Mouse (Mus musculus) adrenal gland (tissue): ENCODE results near the gene Phospho2.
"Not testable (repeated sequence)": the region's sequence is repeated elsewhere in the genome, so short reads cannot be mapped to it uniquely, and the experiment has no call there.

Experiments used
- intact Hi-C: fragments of 180-260 bp; cut with DNase I; formaldehyde crosslinking; loops from one replicate; pipeline ENCODE4 v1.15.1; 2025
- long read RNA-seq, 2 experiments: library from polyadenylated mRNA; unstranded; transcript quantifications; one replicate each; pipeline ENCODE4 v2.0.0; 2020; ENCODE audit warnings: borderline replicate concordance in 1 of 2; ENCODE audit not compliant: insufficient replicate concordance in 1 of 2

Phospho2 gene
- long read RNA-seq, experiment 1, transcript Phospho2-201 (4 exons, 2,260 nt): major isoform, 34 of 48 reads
- long read RNA-seq, experiment 1, partial matches to known transcripts: 3 of 48 reads
- long read RNA-seq, experiment 1, other reads (novel, unspliced or antisense): 1 of 48 reads
- long read RNA-seq, experiment 2, transcript Phospho2-201 (4 exons, 2,260 nt): major isoform, 23 of 35 reads
- long read RNA-seq, experiment 2, partial matches to known transcripts: 0 of 35 reads
- long read RNA-seq, experiment 2, other reads (novel, unspliced or antisense): 4 of 35 reads

DNA sequence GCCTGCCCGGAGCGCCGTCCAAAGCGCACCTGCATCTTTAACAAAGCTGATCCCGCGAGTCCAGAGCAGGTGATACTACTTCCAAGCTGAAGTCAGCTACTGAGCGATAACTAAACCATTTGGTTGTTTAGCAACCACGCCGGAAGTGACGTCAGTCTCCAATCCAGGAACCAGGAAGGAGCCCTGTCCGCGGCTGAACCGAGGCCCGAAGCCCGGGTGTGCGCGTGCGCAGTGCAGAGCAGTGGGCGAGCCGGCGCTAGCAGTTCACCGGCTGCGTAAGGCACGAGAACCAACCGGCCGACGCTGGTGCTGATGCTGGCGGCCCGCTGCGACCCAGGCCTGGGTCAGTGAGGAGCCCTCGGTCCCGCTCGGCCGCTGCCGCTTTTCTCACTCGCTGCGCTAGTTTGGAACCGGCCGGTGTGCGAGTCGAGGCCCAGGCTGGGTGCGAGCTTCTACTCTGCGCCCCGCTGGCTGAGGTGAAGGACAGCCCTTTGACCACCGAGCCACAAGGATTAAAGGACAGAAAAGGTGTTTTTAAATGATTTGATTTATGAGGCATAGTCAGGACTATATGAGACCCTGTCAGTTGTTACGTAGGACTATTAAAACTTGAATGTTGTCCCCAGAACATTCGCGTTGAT lies at the start of gene Phospho2, which contains the start of gene Ccdc173:
Phospho2 (plus strand) TSS at position 195 of the 641 bp plus-strand sequence.
Ccdc173 (minus strand) TSS at position 147 of the 641 bp plus-strand sequence.
- intact Hi-C loops: no loop called here

DNA sequence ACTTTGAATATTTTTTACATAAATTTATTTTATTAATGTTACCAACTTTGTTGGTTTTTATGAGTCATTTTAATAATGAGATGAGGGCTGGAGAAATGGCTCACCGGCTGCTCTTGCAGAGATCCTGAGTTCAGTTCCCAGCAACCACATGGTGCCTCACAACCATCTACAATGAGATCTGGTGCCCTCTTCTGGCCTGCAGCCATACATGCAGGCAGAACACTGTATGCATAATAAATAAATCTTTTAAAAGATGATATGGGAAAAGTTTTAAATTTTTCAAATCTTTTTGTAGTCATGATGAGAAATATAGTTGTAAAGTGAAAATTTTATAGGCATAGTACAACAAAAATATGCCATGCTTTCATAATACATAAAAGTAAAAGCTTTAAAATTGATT lies 44.3 kb upstream of the Phospho2 start:
- intact Hi-C loops: no loop called here

DNA sequence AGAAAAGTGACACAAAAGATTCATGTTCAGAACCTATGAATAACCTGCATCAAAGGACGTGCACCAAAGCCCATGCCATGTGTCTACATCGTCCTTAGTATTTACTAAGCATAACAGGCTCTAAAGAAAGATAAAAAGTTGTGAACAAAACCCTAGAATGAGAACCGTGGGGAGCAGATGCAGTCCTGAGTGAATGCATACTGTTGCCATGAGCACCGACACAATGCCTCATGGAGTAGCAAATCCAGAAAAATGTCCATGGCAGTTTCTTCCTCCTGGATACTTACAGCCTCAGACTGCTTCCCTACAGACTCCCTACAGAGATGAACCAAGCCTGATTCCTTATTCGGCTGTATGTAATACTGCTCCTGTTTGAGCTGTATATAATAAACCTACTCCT lies 28.4 kb upstream of the Phospho2 start:
- intact Hi-C loops: no loop called here

DNA sequence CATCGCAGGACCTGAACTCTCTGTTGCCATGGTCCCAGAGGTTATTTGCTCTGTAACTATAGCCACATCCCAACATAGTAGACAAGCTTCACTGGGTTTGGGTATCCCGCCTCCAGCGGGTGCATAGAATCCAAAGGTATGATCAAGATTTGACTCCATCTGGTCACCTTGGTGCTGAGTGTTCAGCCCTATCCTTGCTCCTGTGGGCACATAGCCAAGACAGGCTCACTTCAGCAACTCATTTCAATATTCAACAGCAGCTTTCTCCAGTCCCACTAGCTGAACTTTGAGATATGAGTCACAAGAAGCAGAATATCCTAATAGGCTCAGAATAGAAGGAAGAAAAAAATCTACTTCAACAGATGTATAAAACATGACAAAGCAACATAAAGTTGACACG lies 26.1 kb upstream of the Phospho2 start:
- intact Hi-C loops: no loop called here

DNA sequence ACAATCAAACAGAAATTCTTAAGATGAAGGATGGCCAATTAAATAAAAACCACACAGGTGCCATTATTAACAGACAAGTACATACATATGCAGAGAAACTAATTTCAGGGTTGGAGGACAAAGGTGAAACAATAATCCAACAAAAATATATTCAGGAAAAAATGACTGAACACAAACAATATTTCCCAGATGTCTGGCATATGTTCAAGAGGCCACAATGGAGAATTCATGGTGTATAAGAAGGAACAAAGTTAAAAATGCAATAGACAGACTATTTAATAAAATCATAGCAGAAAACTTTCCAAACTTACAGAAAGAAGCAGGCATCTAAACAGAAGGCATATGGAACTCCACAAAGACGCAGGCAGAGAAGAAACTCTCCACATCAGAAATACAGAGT lies 24.7 kb upstream of the Phospho2 start:
- intact Hi-C loops: no loop called here

DNA sequence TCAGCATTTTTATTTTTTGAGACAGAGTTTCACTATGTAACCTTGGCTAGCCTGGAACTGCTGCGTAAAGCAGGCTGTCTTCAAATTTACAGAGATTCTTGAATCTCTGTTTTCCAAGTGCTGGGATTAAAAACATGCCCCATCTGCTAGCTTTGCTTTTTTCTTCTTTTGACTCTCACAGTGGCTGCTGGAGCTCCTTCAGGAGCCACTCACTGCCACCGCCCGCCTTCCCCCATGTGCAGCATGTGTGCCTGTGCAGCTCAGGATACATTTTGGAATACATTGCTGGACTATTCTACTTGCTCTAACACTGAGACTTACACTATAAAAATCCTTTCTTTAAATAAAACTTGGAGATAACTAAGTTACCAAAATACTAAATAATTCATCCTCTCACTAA lies 16.1 kb upstream of the Phospho2 start:
- intact Hi-C loops: no loop called here

DNA sequence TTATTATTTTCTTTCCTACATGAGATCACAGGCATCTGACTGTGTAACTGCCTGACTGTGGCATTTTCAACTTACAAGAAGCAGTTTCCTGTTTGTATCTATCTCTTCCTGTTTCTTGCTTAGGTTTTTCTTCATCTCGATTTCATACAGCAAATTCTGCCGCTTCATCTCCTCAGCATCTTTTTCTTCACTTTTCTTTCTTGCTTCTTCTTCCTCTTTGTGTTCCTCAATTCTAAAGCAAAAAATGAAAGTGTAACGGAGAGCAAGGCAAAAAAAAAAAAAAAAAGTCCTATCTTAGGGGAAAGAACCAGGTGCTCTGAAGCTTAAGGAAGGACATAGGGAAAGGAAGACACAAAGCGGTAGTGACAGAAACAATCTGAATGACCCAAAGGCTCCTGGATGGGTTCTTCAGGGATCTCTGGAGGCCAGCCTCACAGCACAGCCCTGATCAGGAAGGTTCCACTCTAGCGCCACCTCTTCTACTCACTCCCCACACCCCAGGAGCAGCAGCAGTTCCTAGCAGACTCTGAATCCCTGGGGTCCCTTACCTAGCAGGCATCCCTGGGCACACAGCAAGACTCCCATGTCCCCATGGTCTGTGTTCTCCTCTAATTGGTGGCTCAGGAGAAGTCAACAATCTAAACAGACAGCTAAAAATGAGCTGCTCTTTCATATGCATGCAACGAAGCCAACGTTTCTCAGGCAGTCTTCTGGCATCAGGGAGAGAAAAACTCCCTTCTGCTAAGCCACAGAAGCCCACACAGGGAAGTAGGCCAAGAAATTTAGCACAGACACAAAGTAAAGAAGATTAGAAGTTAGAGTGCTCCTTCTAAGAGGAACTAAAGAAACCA lies 11.2 kb upstream of the Phospho2 start:
- intact Hi-C loops: loop anchor here (5.0 kb wide), 1 partner anchor 141 kb away; no protein-coding TSS in a partner anchor

DNA sequence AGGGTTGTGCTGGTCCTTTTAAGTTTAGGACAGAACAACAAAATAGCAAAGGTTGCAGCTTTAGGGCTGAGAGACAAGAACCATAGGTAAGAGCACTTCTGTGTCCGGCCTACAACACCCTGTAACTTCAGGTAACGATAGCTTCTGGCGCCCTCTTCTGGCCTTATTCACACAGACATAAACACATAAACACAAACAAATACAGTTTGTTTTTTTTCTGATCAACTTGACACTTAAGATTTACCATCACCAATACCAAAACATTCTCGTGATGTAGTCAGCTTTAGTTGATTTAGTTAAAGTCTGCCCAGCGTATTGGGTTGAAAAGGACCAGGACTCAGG lies 10.6 kb upstream of the Phospho2 start:
- intact Hi-C loops: loop anchor here (5.0 kb wide), 1 partner anchor 142 kb away; no protein-coding TSS in a partner anchor

DNA sequence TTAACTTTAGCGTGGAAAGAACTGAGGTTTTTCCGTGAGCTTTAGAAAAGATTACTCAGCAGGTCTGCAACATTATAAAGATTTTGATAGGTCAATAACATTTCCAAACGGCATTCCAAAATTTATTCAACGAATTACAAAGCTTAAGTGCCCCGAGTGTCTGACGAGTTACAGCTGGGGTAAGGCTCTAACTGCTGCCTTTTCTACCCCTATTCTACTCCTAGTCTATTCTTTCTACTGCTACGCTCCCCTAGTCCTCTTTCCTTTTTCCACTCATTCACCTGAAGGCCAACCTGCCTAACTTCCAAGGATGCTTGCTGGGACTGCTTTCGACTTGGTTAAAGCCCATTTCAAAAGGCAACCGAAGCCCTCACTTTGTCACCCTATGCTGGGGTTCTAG lies 449 bp upstream of the Phospho2 start:
- intact Hi-C loops: no loop called here

DNA sequence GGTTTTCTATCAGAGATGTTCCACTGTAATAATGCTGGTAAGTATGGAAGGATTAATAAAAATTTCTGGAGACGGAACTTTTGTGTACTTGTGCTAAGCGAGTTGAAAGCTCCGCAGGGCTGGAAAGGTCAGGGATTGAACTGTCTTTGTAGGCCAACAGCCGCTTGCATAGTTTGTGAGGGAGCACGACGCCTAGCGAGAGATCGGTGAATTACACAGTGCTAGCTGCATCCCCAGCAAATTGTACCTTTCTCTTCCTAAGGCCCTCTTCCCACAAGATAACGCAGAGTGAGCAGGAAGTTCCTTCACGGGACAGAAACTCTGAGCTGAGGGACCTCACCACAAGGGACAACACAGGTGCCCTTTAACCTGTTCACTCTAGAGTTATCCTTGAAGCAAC lies 862 bp downstream of the Phospho2 start:
- intact Hi-C loops: no loop called here

DNA sequence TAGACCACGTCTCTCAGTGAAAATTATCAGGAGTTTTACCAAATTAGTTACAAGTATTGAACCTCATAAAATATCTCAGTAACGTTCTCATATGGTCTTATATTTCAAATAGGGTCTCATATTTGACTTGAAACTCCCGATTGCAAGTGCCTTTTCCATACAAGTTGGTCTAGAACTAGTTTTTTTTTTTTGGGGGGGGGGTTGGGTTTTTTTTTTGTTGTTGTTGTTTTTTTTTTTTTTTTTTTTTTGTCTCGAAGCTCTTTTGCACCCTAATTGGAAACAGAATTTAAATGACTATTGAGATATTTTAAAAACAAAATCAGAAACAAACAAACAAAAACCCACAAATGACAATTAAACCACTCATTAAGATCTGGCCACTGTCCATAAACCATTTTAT lies 1.3 kb downstream of the Phospho2 start:
- intact Hi-C loops: no loop called here

DNA sequence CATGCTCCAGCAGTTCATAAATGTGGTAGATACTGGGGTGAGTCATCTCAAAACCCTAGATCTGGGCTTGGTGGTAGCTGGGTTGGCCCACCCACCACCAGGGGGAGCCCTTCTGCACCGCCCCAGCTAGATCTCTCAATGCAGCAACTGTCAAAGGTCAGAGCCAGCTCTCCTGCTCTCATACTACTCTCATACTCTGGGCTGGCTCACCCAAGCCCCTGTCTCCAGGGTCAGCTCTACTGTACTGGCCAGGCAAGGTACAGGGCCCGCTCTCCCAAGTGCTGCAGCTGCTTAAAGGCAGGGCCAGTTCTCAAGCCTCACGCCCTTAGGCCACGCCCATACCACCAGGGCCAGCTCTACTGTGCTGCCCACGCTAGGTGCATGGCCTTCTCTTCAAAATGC lies 13.5 kb downstream of the Phospho2 start:
- intact Hi-C loops: no loop called here

DNA sequence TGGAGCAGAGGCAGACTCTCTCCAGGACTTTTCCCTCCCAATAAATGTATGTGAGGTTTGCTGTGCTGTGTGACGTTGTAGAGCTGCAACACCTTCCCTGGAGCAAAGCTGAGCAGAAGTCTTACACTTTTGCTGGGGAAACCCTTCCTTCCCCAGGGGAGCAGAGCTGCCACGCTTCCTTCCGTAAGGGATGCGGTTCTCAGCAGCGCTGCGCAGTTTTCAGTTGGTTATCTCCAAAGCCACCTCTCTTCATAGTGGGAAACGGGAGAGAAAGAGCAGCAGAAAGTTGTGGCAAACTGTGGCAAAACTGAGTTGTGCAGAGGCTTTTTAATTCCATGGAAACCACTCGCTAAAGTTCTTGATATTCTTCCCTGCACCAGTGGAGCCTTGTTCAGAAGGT lies 14.3 kb downstream of the Phospho2 start:
- intact Hi-C loops: no loop called here

DNA sequence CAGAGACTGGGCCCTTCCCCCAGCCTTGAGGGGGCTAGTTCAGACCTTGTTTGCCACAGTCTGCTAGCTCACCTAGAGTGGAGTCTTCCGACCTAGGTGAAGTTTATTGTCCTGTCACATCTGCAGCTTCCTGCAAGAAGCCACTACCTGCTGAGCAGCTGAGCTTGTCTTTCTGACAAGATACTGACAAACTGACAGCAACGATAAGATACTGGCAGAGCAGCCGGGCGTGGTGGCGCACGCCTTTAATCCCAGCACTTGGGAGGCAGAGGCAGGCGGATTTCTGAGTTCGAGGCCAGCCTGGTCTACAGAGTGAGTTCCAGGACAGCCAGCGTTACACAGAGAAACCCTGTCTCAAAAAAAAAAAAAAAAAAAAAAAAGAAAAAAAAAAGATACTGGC lies 15.2 kb downstream of the Phospho2 start:
- intact Hi-C loops: not testable (repeated sequence)

DNA sequence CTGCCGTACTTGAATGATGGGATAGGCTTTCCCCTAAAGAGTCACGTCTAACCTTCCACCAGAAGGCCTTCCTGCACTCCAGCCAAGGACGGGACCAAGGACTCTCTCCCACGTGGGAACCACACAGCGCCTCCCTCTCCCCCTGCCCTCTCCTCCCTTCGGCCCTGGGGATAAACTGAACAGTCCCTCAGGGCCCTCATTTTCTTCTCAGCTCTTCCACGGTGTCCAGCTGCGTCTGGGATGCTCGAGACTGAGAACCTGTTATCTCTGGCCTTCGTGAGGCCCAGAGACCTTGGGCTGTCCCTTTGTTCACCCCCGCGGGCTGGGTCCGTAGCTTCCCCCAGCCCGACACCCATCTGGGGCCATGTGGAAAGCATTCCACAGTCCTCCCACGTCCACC lies 20.7 kb downstream of the Phospho2 start:
- intact Hi-C loops: no loop called here

DNA sequence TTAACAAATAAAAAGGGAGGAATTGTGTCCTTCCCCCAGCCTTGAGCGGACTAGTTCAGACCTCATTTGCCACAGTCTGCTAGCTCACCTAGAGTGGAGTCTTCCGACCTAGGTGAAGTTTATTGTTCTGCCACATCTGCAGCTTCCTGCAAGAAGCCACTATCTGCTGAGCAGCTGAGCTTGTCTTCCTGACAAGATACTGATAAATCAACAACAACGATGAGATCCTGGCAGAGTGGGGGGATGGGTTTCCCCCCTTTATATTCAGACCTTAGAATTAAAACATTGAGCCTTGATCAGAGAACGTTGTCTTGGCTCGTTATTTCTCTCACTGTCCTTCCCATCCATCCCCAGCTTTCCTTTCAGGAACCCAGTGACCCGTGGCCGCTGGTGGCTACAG lies 21.9 kb downstream of the Phospho2 start:
- intact Hi-C loops: not testable (repeated sequence)

DNA sequence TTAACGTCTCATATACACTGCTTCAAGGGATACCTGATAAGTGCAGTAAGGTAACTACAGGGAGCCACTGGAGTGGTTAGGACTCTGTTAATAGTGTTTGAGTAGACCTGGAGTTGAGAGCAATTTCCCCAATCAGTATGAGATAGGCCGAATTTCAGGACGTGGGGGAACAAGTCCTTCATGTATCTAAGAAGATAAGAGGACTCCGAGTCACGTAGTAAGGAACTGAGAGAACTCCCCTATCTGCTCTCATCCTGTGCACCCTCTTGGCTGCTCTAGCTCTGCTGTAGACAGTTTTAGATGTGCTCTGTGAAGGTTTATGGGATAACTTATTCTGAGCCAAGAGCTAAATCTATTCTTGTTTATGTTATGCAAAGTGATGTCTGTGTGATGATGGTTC lies 27.2 kb downstream of the Phospho2 start:
- intact Hi-C loops: no loop called here

DNA sequence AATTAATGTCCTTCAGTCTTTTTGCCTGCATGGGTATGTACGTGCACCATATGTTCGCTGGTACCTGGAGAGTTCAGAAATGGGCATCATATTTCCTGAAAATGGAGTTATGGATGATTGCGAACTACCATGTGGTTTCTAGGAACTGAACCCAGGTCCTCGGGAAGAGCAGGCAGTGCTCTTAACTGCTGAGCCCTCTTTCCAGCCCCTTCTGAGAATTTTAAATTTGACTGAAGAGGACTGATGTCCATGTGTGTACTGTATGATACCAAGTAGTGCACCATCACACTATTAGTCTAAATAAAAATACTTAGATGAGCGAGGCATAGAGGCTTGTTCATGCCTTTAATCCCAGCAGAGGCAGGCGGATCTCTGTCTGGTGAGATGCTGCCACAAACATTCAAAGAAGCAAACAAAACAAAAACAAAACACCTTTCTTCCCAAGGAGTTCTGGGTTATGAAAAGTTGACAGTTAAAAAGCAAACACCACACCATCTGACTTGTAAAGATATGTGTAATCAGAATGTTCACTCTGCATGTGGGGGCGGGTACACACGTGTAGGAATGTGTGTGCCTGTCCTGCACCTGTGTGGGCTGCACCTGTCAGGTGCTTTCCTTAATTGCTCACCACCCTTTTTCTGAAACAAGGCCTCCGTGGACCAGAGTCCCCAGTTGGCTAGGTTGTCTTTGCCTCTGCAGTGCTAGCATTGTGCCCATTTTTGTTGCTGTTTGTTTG lies 29.1 kb downstream of the Phospho2 start:
- intact Hi-C loops: no loop called here

DNA sequence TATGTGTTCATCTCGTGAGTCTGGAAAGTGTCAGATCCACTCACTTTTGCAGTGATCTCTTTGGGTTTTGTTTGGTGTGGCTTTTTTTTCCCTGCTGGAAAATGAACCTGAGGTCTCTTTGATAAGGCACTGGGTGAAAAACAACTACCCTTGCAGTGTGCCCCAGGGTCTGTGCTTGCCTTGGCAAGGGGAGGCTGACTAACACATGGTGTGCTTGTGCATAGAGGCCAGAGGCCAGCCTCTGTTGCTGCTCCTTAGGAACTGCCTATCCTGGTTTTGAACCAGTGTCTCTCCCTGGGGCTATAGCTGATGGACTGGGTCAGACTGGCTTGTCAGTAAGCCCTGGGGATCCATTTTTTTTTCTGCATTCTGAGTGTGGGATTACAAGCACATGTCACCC lies 30.8 kb downstream of the Phospho2 start:
- intact Hi-C loops: no loop called here

DNA sequence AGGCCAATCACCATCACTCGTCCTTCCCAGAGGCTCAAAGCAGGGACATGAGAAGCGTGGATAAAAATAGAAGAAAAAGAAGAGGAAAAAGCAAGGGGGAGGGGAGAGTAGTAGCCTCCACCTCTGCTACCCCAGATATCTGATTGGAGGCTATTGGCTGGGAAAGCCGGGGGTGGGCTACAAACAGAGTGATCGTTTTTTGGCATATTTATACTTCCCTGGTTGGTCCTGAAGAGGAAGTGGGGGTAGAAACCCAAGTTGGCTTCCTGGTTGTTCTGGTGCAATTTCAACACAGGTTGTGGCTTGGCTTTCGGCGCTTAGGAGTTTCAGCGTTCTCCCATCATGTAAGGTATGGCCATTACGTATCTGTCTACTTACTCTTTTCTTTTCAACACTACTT lies 32.3 kb downstream of the Phospho2 start, which contains the start of gene Klhl23:
Klhl23 (plus strand) TSS at position 234 of the 400 bp plus-strand sequence.
- intact Hi-C loops: no loop called here

DNA sequence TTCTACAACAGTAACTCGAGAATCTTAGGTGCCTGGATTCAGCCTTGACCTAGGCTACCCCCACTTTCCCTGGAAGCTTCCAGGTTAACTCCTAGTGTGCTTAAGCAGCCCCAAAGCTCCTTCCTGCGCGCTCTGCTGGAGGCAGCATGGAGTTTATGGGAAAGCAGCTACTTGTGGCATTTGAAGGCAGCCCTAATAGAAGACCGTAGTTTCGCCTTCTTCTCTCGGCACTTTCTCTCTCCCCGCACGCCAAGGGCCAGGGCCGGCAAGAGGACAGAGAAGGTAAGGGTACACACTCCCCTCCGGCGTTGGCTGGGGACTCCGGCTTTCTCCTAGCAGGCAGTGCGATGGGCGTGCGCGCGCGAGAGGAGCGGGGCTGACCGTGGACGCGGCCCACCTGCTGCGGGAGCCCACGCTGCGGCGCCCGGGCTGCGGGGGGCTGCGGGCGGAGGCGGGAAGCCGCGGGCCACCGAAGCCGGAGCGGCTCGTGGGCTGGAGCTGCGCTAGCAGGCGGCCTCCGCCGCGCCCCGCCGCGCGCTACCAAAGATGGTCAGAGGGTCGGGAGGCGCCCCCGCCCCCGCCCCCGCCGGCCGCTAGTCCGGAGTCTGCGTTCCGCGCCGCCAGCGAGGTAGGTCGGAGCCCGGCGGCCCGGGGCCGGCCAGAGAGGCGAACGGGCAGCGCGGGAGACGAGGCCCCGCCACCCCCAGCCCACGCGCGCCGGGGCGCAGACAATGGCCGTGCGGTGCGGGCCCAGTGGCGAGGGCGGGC lies 33.1 kb downstream of the Phospho2 start:
- intact Hi-C loops: no loop called here
